Mouse (Mus musculus): ENCODE results near the gene Mcu. TPM values are rescaled to one million over a fixed set of nuclear protein-coding genes. Genes with fewer than 3 reads are reported as not detected.

The Mcu gene
- polyA plus RNA-seq, 1 experiment: 5.3 TPM

DNA sequence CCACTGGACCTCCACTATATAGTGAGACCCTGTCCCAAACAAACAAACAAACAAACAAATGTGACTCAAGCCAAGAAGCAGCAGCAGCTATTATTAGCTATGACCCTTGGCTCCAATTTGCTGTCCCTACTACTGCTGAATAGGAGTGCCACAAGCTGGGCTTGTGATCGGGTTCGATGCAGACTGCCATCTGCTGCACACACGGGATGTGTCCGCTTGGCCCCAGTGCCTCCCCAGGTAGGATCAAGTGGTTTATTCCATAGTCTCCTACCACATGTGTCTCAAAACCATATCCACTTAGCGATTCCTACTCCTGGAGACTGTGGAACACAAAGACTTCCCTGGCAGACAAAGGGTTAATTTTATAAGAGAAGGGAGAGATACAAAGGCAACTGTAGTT lies 2.4 kb downstream of the Mcu start:
- Histone ChIP-seq H3K4me3 (ENCODE audit: extremely low read depth, insufficient read depth, insufficient read length) (no peak overlapping the region), H3K27ac (ENCODE audit: insufficient read depth, low read length) (no peak overlapping the region), H3K4me1 (ENCODE audit: control insufficient read depth, insufficient read depth, insufficient read length) (no peaks in the 10 kb centered on the region; the same call in 1 of the 2 replicates), H3K36me3 (ENCODE audit: control insufficient read depth, insufficient read depth, low read length) (no peaks in the 10 kb centered on the region), H3K27me3 (ENCODE audit: control insufficient read depth, insufficient read depth, low read length) (0 out of 2 replicates have a peak, but pooled peaks cover 2% of the 10 kb centered on the region)
- WGBS: 92% methylated on average over 5 of the region's 5 CpGs
- no peak for DNase-seq (ENCODE audit: low read depth in 1 of 2, low spot score in 2 of 2)
- TF ChIP-seq CTCF (IDR thresholded peaks at IDR 0.05; ENCODE audit: extremely low read depth, insufficient read depth, insufficient read length, insufficient replicate concordance) (no peak), POLR2A (IDR thresholded peaks at IDR 0.05; ENCODE audit: low read depth, low read length) (no peak)

DNA sequence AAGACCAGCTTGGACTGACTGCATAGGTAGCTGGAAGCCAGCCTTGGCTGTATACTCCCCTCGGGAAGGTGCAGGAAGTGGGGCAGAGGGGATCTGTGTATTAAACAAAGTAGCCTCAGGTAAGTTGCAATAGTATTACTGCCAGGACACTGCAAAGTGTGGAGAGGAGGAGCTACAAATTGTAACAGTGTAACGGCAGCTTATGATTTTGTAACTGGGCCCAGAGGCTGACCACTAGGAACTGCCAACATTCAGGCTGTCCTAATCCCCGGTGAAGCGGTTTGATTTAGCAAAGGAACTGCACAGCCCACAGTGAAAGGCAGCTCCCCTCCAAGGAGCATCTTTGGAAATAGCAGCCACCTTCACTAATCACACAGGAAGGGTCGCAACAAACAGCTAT lies 3.2 kb downstream of the Mcu start:
- Histone ChIP-seq H3K36me3 (ENCODE audit: control insufficient read depth, insufficient read depth, low read length) (no peaks in the 10 kb centered on the region), H3K27me3 (ENCODE audit: control insufficient read depth, insufficient read depth, low read length) (0 out of 2 replicates have a peak, but pooled peaks cover 2% of the 10 kb centered on the region), H3K4me3 (ENCODE audit: extremely low read depth, insufficient read depth, insufficient read length) (no peak overlapping the region), H3K27ac (ENCODE audit: insufficient read depth, low read length) (no peak overlapping the region), H3K4me1 (ENCODE audit: control insufficient read depth, insufficient read depth, insufficient read length) (no peaks in the 10 kb centered on the region; the same call in 1 of the 2 replicates)
- 89% methylated on average over 5 of the region's 5 CpGs for WGBS
- TF ChIP-seq CTCF (IDR thresholded peaks at IDR 0.05; ENCODE audit: extremely low read depth, insufficient read depth, insufficient read length, insufficient replicate concordance) (no peak), POLR2A (IDR thresholded peaks at IDR 0.05; ENCODE audit: low read depth, low read length) (no peak)
- DNase-seq (ENCODE audit: low read depth in 1 of 2, low spot score in 2 of 2): no peak

GRCm38 (mm10) chr10:59604879-59605464 lies 11.5 kb downstream of the Mcu start:
- no peak for DNase-seq (ENCODE audit: low read depth in 1 of 2, low spot score in 2 of 2)
- no peaks in the 10 kb centered on the region for H3K36me3 ChIP-seq (ENCODE audit: control insufficient read depth, insufficient read depth, low read length)
- WGBS: 83% methylated on average over 11 of the region's 11 CpGs
- H3K27me3 ChIP-seq (ENCODE audit: control insufficient read depth, insufficient read depth, low read length): no peaks in the 10 kb centered on the region
- no peak overlapping the region for H3K4me3 ChIP-seq (ENCODE audit: extremely low read depth, insufficient read depth, insufficient read length)
- no peak for TF ChIP-seq POLR2A (IDR thresholded peaks at IDR 0.05; ENCODE audit: low read depth, low read length)
- no peak for TF ChIP-seq CTCF (IDR thresholded peaks at IDR 0.05; ENCODE audit: extremely low read depth, insufficient read depth, insufficient read length, insufficient replicate concordance)
- H3K4me1 ChIP-seq (ENCODE audit: control insufficient read depth, insufficient read depth, insufficient read length): peaks cover 6% of the 10 kb centered on the region; the same call in 1 of the 2 replicates
- H3K27ac ChIP-seq (ENCODE audit: insufficient read depth, low read length): no peak overlapping the region

GRCm38 (mm10) chr10:59603843-59604242 lies 12.6 kb downstream of the Mcu start:
- Histone ChIP-seq H3K27me3 (ENCODE audit: control insufficient read depth, insufficient read depth, low read length) (no peaks in the 10 kb centered on the region), H3K27ac (ENCODE audit: insufficient read depth, low read length) (no peak overlapping the region), H3K4me3 (ENCODE audit: extremely low read depth, insufficient read depth, insufficient read length) (no peak overlapping the region), H3K36me3 (ENCODE audit: control insufficient read depth, insufficient read depth, low read length) (no peaks in the 10 kb centered on the region), H3K4me1 (ENCODE audit: control insufficient read depth, insufficient read depth, insufficient read length) (peaks cover 6% of the 10 kb centered on the region; the same call in 1 of the 2 replicates)
- 81% methylated on average over 5 of the region's 5 CpGs for WGBS
- TF ChIP-seq POLR2A (IDR thresholded peaks at IDR 0.05; ENCODE audit: low read depth, low read length) (no peak), CTCF (IDR thresholded peaks at IDR 0.05; ENCODE audit: extremely low read depth, insufficient read depth, insufficient read length, insufficient replicate concordance) (no peak)
- no peak for DNase-seq (ENCODE audit: low read depth in 1 of 2, low spot score in 2 of 2)

- H3K4me1 ChIP-seq (ENCODE audit: control insufficient read depth, insufficient read depth, insufficient read length): peaks cover 3% of the 10 kb centered on the region; the same call in 1 of the 2 replicates
These were observed 13.6 kb downstream of the Mcu start for GRCm38 (mm10) chr10:59602891-59603290.

GRCm38 (mm10) chr10:59602043-59602442 lies 14.4 kb downstream of the Mcu start:
- Histone ChIP-seq H3K36me3 (ENCODE audit: control insufficient read depth, insufficient read depth, low read length) (no peaks in the 10 kb centered on the region), H3K4me1 (ENCODE audit: control insufficient read depth, insufficient read depth, insufficient read length) (no peaks in the 10 kb centered on the region), H3K27me3 (ENCODE audit: control insufficient read depth, insufficient read depth, low read length) (no peaks in the 10 kb centered on the region), H3K4me3 (ENCODE audit: extremely low read depth, insufficient read depth, insufficient read length) (no peak overlapping the region), H3K27ac (ENCODE audit: insufficient read depth, low read length) (no peak overlapping the region)
- TF ChIP-seq POLR2A (IDR thresholded peaks at IDR 0.05; ENCODE audit: low read depth, low read length): no peak
- TF ChIP-seq CTCF (IDR thresholded peaks at IDR 0.05; ENCODE audit: extremely low read depth, insufficient read depth, insufficient read length, insufficient replicate concordance): no peak
- DNase-seq (ENCODE audit: low read depth in 1 of 2, low spot score in 2 of 2): no peak
- WGBS: 86% methylated on average over 8 of the region's 8 CpGs

More at GRCm38 (mm10) chr10:59602891-59603290, 13.6 kb downstream of the Mcu start:
- TF ChIP-seq POLR2A (IDR thresholded peaks at IDR 0.05; ENCODE audit: low read depth, low read length): no peak
- no peak for TF ChIP-seq CTCF (IDR thresholded peaks at IDR 0.05; ENCODE audit: extremely low read depth, insufficient read depth, insufficient read length, insufficient replicate concordance)
- no peak for DNase-seq (ENCODE audit: low read depth in 1 of 2, low spot score in 2 of 2)
- Histone ChIP-seq H3K4me3 (ENCODE audit: extremely low read depth, insufficient read depth, insufficient read length) (no peak overlapping the region), H3K36me3 (ENCODE audit: control insufficient read depth, insufficient read depth, low read length) (no peaks in the 10 kb centered on the region), H3K27ac (ENCODE audit: insufficient read depth, low read length) (no peak overlapping the region), H3K27me3 (ENCODE audit: control insufficient read depth, insufficient read depth, low read length) (no peaks in the 10 kb centered on the region)
- 88% methylated on average over 14 of the region's 14 CpGs for WGBS

DNA sequence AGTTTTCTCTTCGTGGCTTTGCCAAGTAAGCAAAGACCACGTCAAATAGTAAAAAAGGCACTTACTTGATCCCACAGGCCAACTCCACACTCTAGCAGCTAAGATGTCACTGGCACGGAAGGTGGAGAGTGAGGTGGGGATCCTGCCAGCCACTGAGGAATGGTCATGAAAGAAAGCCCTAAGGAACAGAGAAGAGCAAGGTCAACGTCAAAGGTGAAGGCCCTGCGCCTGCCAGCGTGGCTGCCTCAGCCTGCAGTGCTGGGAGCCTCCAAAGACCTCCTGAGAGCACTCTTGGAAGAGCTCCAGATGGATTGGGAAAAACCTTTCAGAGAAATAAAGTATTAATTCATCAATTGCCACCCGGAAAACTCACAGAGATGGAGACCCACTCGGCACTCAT lies 16.0 kb downstream of the Mcu start:
- WGBS: 81% methylated on average over 8 of the region's 8 CpGs
- Histone ChIP-seq H3K27ac (ENCODE audit: insufficient read depth, low read length) (no peak overlapping the region), H3K36me3 (ENCODE audit: control insufficient read depth, insufficient read depth, low read length) (no peaks in the 10 kb centered on the region), H3K4me3 (ENCODE audit: extremely low read depth, insufficient read depth, insufficient read length) (no peak overlapping the region), H3K4me1 (ENCODE audit: control insufficient read depth, insufficient read depth, insufficient read length) (no peaks in the 10 kb centered on the region), H3K27me3 (ENCODE audit: control insufficient read depth, insufficient read depth, low read length) (no peaks in the 10 kb centered on the region)
- TF ChIP-seq POLR2A (IDR thresholded peaks at IDR 0.05; ENCODE audit: low read depth, low read length): no peak
- TF ChIP-seq CTCF (IDR thresholded peaks at IDR 0.05; ENCODE audit: extremely low read depth, insufficient read depth, insufficient read length, insufficient replicate concordance): no peak
- DNase-seq (ENCODE audit: low read depth in 1 of 2, low spot score in 2 of 2): no peak

Data from spleen, adult 2 months (tissue).